Mouse (Mus musculus): ENCODE results near the gene Aifm1. TPM values are rescaled to one million over a fixed set of nuclear protein-coding genes. Genes with fewer than 3 reads are reported as not detected.
"Not testable (repeated sequence)": the region's sequence is repeated elsewhere in the genome, so short reads cannot be mapped to it uniquely, and the experiment has no call there.

Aifm1 gene
- polyA plus RNA-seq, 2 experiments, result 41.1 to 57.3 TPM

GRCm38 (mm10) chrX:48441954-48442353, 71.4 kb downstream of the Aifm1 start:
- H3K4me1 ChIP-seq (ENCODE audit: control insufficient read depth, insufficient read depth, low read length), result no peaks in the 10 kb centered on the region
- no peak for DNase-seq (ENCODE audit: low spot score)
- H3K9ac ChIP-seq (ENCODE audit: low read depth, low read length, severe bottlenecking), result no peak overlapping the region
- no peak overlapping the region for H3K4me2 ChIP-seq (replicated peaks; ENCODE audit: low read depth, low read length, severe bottlenecking)
- no peaks in the 10 kb centered on the region for H3K36me3 ChIP-seq (ENCODE audit: control insufficient read depth, insufficient read depth, low read length)
- no peaks in the 10 kb centered on the region for H3K9me3 ChIP-seq (ENCODE audit: control insufficient read depth, low read length)
- no peak for TF ChIP-seq POLR2A (IDR thresholded peaks at IDR 0.05; ENCODE audit: borderline replicate concordance, extremely low read depth, insufficient read depth, insufficient read length)
- WGBS, result 75% methylated on average over 7 of the region's 7 CpGs
- no peaks in the 10 kb centered on the region for H3K27me3 ChIP-seq (ENCODE audit: control insufficient read depth, insufficient read depth, low read length)
- H3K4me3 ChIP-seq (replicated peaks; ENCODE audit: low read length), result no peak overlapping the region
- no peak overlapping the region for H3K27ac ChIP-seq (replicated peaks; ENCODE audit: low read depth, low read length)
- ATAC-seq (ENCODE audit: low FRiP score, low read depth), result no peak

GRCm38 (mm10) chrX:48441548-48441947, 71.8 kb downstream of the Aifm1 start:
- Histone ChIP-seq H3K9ac (ENCODE audit: low read depth, low read length, severe bottlenecking) (no peak overlapping the region), H3K4me1 (ENCODE audit: control insufficient read depth, insufficient read depth, low read length) (no peaks in the 10 kb centered on the region), H3K27ac (replicated peaks; ENCODE audit: low read depth, low read length) (no peak overlapping the region), H3K27me3 (ENCODE audit: control insufficient read depth, insufficient read depth, low read length) (no peaks in the 10 kb centered on the region), H3K4me2 (replicated peaks; ENCODE audit: low read depth, low read length, severe bottlenecking) (no peak overlapping the region), H3K4me3 (replicated peaks; ENCODE audit: low read length) (no peak overlapping the region), H3K36me3 (ENCODE audit: control insufficient read depth, insufficient read depth, low read length) (no peaks in the 10 kb centered on the region), H3K9me3 (ENCODE audit: control insufficient read depth, low read length) (no peaks in the 10 kb centered on the region)
- ATAC-seq (ENCODE audit: low FRiP score, low read depth), result no peak
- 92% methylated on average over 6 of the region's 6 CpGs for WGBS
- no peak for TF ChIP-seq POLR2A (IDR thresholded peaks at IDR 0.05; ENCODE audit: borderline replicate concordance, extremely low read depth, insufficient read depth, insufficient read length)
- no peak for DNase-seq (ENCODE audit: low spot score)

GRCm38 (mm10) chrX:48439036-48439435, 74.3 kb downstream of the Aifm1 start:
- Histone ChIP-seq H3K27ac (replicated peaks; ENCODE audit: low read depth, low read length) (no peak overlapping the region), H3K4me3 (replicated peaks; ENCODE audit: low read length) (no peak overlapping the region), H3K4me1 (ENCODE audit: control insufficient read depth, insufficient read depth, low read length) (no peaks in the 10 kb centered on the region), H3K9ac (ENCODE audit: low read depth, low read length, severe bottlenecking) (no peak overlapping the region), H3K27me3 (ENCODE audit: control insufficient read depth, insufficient read depth, low read length) (no peaks in the 10 kb centered on the region), H3K36me3 (ENCODE audit: control insufficient read depth, insufficient read depth, low read length) (no peaks in the 10 kb centered on the region), H3K9me3 (ENCODE audit: control insufficient read depth, low read length) (no peaks in the 10 kb centered on the region), H3K4me2 (replicated peaks; ENCODE audit: low read depth, low read length, severe bottlenecking) (no peak overlapping the region)
- ATAC-seq (ENCODE audit: low FRiP score, low read depth), result no peak
- WGBS, result 42% methylated on average over 4 of the region's 4 CpGs
- no peak for DNase-seq (ENCODE audit: low spot score)
- TF ChIP-seq POLR2A (IDR thresholded peaks at IDR 0.05; ENCODE audit: borderline replicate concordance, extremely low read depth, insufficient read depth, insufficient read length), result no peak

GRCm38 (mm10) chrX:48436082-48436481, 77.3 kb downstream of the Aifm1 start:
- not testable (repeated sequence) for H3K9ac ChIP-seq (ENCODE audit: low read depth, low read length, severe bottlenecking); H3K4me1 ChIP-seq (ENCODE audit: control insufficient read depth, insufficient read depth, low read length); H3K27me3 ChIP-seq (ENCODE audit: control insufficient read depth, insufficient read depth, low read length); H3K36me3 ChIP-seq (ENCODE audit: control insufficient read depth, insufficient read depth, low read length); ATAC-seq (ENCODE audit: low FRiP score, low read depth); H3K4me2 ChIP-seq (replicated peaks; ENCODE audit: low read depth, low read length, severe bottlenecking); H3K4me3 ChIP-seq (replicated peaks; ENCODE audit: low read length); DNase-seq (ENCODE audit: low spot score); H3K9me3 ChIP-seq (ENCODE audit: control insufficient read depth, low read length); H3K27ac ChIP-seq (replicated peaks; ENCODE audit: low read depth, low read length)
- WGBS, result 86% methylated on average over 6 of the region's 7 CpGs

- DNase-seq (ENCODE audit: low spot score) (no peak), ATAC-seq (ENCODE audit: low FRiP score, low read depth) (no peak; the same call in 1 of the 2 replicates)
- no peak overlapping the region for H3K9ac ChIP-seq (ENCODE audit: low read depth, low read length, severe bottlenecking)
- no peaks in the 10 kb centered on the region for H3K9me3 ChIP-seq (ENCODE audit: control insufficient read depth, low read length)
- H3K4me1 ChIP-seq (ENCODE audit: control insufficient read depth, insufficient read depth, low read length), result no peaks in the 10 kb centered on the region
- TF ChIP-seq POLR2A (IDR thresholded peaks at IDR 0.05; ENCODE audit: borderline replicate concordance, extremely low read depth, insufficient read depth, insufficient read length), result no peak
- 49% methylated on average over 9 of the region's 9 CpGs for WGBS
- H3K27me3 ChIP-seq (ENCODE audit: control insufficient read depth, insufficient read depth, low read length), result no peaks in the 10 kb centered on the region
- no peak overlapping the region for H3K4me3 ChIP-seq (replicated peaks; ENCODE audit: low read length)
- H3K36me3 ChIP-seq (ENCODE audit: control insufficient read depth, insufficient read depth, low read length), result no peaks in the 10 kb centered on the region
- no peak overlapping the region for H3K4me2 ChIP-seq (replicated peaks; ENCODE audit: low read depth, low read length, severe bottlenecking)
- H3K27ac ChIP-seq (replicated peaks; ENCODE audit: low read depth, low read length), result no peak overlapping the region
Observed at GRCm38 (mm10) chrX:48435477-48435900, 77.9 kb downstream of the Aifm1 start.

GRCm38 (mm10) chrX:48434251-48434650, 79.1 kb downstream of the Aifm1 start:
- ATAC-seq (ENCODE audit: low FRiP score, low read depth), result no peak
- H3K4me3 ChIP-seq (replicated peaks; ENCODE audit: low read length), result no peak overlapping the region
- no peaks in the 10 kb centered on the region for H3K36me3 ChIP-seq (ENCODE audit: control insufficient read depth, insufficient read depth, low read length)
- no peaks in the 10 kb centered on the region for H3K4me1 ChIP-seq (ENCODE audit: control insufficient read depth, insufficient read depth, low read length)
- no peak overlapping the region for H3K9ac ChIP-seq (ENCODE audit: low read depth, low read length, severe bottlenecking)
- no peak for DNase-seq (ENCODE audit: low spot score)
- no peak overlapping the region for H3K4me2 ChIP-seq (replicated peaks; ENCODE audit: low read depth, low read length, severe bottlenecking)
- no peaks in the 10 kb centered on the region for H3K9me3 ChIP-seq (ENCODE audit: control insufficient read depth, low read length)
- TF ChIP-seq POLR2A (IDR thresholded peaks at IDR 0.05; ENCODE audit: borderline replicate concordance, extremely low read depth, insufficient read depth, insufficient read length), result no peak
- H3K27ac ChIP-seq (replicated peaks; ENCODE audit: low read depth, low read length), result no peak overlapping the region
- 100% methylated on average over 1 of the region's 1 CpGs for WGBS
- no peaks in the 10 kb centered on the region for H3K27me3 ChIP-seq (ENCODE audit: control insufficient read depth, insufficient read depth, low read length)

Measured in limb, embryonic 14.5 days (tissue).